Mouse (Mus musculus): ENCODE measurements around the gene Aspn.
"Not testable (repeated sequence)": the region's sequence is repeated elsewhere in the genome, so short reads cannot be mapped to it uniquely, and the experiment has no call there.

The Aspn gene

GRCm38 (mm10) chr13:49586062-49586461 is 41.8 kb downstream of the Aspn start:
- no peak for DNase-seq

GRCm38 (mm10) chr13:49602541-49602940 is 58.3 kb downstream of the Aspn start:
- not testable (repeated sequence) for DNase-seq

- DNase-seq = no peak
These were observed 59.4 kb downstream of the Aspn start for GRCm38 (mm10) chr13:49603603-49604002.

- DNase-seq = no peak
These were observed 63.5 kb downstream of the Aspn start, which contains the start of gene Ogn for GRCm38 (mm10) chr13:49607714-49608113. Gene Ogn (plus strand): TSS chr13:49608046.

GRCm38 (mm10) chr13:49608589-49609322 is 64.5 kb downstream of the Aspn start:
- no peak for DNase-seq

- no peak for DNase-seq
These were observed 72.8 kb downstream of the Aspn start for GRCm38 (mm10) chr13:49617021-49617420.

Data from cerebellum, adult 9-11 months (tissue).